Mouse (Mus musculus) 416B (cell line): ENCODE data around the gene Ate1.
A peak's percentile ranks its signal among the peaks of the same experiment; 100 is the strongest.
"Not testable (repeated sequence)": the region's sequence is repeated elsewhere in the genome, so short reads cannot be mapped to it uniquely, and the experiment has no call there.

Experiments
- DNase-seq: peaks from one replicate; pipeline ENCODE4 v3.0.0; 2011; ENCODE audit warnings: low read depth

Ate1 gene

DNA sequence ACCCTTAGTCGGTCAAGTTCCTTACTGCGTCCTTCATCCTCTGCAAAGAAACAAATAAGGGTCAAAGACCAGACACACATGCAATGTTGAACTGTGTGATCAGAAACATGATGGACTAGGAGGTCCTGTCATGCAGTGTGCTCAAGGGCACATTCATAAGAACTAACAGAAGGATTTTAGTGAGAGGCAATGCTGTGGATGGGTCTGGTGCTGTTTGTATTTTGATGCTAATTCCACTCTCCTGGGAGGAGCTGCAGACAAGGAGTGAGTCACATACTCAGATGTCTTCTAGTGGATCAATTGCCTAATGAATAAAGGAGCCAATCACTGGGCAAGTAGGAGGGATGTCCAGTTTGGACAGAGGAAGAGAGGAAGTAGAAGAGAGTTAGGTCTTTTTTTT, 125.5 kb downstream of the Ate1 start:
- peak; percentile 12 for DNase-seq

DNA sequence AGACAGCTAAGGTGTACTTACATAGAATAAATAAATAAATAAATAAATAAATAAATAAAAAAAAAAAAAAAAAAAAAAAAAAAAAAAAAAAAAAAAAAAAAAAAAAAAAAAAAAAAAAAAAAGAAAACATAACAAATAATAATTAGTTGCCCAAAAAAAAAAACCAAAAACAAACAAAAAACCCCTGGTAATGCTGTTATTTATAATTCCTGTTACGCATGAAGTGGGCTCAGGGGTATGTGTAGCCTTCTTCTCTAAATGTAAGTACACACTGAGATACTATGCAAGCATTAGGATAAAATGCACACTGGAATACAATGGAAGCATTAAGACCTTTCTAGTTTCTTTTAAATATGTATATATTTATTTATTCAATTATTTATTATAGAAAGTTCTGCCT, 130.1 kb downstream of the Ate1 start:
- not testable (repeated sequence) for DNase-seq

DNA sequence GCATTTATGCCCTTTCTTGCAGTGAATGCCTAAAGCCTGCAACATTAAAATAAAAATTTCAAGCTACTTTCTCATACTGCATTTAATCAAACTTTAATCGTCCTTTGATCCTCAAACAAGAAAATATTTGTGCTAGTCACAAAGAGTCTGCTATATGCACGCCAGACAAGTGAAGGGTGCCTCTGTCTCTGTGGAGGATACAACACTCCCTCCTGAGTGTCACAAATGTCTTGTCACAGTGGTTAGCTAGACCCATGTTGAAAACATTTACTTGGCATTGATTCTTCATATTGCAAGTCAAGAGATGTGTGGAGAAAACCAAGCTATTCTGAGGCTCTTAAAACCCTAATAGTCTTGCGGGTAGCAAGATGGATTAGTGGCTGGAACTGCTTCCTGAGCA, 133.9 kb downstream of the Ate1 start:
- DNase-seq: no peak

DNA sequence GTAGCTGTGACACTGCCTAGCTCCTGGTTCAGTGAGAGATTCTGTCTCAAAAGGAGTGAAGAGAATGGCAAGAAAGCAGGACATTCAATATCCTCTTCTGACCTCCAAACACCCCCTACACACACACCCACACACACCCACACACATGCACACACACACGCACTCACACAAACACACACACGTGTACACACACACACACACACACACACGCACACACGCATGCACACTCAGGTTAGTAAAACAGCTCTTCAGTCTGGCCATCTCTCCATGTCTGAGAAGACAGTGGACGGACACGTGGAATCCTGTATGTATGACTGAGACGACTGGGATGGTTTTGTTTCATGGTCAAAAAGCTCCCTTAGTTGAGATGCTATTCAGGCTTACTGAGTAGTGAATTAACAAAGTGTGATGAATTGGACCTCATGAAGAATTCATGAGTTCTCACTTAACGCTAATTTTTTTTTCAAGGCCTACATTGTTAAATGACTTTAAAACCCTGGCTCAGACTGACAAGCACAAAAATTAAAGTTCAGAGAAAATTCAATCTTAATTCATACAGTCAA, 134.4 kb downstream of the Ate1 start:
- no peak for DNase-seq

DNA sequence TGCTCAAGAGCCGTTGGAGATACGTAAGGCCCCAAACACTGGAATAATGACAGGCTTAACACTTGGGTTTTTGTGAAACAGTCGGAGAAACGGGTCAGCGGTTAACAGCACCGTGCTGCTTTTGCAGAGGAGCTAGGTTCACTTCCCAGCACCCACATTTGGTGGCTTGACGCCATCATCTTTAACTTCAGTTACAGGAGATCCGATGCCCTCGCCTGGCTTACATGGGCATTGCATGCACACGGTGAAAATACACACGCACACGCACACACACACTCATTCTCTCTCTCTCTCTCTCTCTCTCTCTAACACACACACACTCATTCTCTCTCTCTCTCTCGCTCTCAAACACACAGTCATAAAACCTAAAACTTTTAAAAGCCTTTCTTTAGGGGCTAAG, 138.0 kb downstream of the Ate1 start:
- no peak for DNase-seq

DNA sequence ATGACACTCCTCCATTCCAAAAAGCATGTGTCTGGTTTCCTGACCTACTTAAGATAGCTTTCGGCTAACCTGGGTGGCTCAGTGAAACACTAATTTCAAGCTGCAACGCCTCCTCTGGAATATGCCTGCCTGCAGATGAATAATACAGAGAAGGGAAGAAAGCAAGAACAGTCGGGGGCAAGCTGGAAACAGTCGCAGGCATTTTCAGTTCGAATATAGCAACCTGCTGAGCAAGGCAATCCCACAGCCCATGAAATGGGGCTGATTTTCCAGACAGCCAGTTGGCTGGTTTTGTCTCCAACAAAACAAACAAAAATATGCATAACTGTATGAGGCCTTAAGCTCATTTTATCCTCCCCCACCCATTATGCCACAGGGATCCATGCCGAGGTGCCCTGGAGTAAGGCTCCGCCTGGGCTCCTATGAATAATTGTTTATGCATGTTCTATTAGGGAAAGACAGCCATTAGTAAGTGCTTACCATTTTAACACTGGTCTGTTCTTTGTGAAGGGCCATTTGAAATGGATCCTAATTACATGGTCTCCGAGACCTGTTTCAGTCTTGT, 138.7 kb downstream of the Ate1 start:
- no peak for DNase-seq

DNA sequence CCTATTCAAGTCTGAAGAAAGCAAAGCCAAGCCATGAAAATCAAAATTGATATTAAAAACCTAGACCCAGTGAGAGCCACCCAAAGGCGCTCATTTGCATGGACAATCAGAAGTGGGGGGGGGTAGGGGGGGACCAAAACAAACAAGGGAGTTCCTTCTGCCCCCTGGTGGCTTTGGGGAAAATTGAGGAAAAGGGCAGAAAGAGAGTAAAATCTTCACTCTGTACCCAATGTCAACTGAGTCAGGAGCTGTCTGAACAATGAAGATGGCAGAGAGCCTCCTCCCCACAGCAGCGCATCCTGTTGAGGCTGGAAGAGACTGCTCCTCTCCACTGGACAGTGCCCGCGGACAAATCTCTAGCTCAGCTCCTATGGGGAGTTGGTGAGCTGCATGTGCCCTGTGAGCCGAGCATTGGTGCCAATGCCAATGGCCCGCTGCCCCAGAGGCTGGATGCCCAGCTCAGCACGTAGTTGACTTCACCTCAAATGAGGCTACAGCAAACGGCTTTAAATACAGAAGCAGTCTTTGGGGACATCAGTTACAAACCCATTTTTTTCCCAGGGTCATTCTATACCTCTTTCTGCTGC, 139.3 kb downstream of the Ate1 start:
- no peak for DNase-seq

DNA sequence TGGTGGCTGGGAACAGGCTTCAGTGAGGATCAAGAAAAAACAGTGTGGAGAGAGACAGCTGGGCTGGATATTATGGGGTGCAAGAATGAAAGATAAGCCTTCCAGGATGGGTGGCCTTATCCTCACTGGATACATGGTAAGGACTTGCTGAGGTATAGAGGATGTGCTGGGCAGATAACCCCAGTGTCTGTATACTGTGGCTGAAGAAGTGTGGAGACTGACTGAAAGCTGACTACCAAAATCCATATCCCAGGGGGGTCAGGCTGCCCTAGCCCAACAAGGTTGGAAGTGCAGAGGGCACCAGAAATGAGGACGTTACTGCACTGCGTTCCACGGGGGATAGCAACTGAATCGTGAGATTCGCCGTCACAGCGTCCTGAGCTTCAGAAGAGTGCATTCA, 139.8 kb downstream of the Ate1 start:
- DNase-seq: no peak

DNA sequence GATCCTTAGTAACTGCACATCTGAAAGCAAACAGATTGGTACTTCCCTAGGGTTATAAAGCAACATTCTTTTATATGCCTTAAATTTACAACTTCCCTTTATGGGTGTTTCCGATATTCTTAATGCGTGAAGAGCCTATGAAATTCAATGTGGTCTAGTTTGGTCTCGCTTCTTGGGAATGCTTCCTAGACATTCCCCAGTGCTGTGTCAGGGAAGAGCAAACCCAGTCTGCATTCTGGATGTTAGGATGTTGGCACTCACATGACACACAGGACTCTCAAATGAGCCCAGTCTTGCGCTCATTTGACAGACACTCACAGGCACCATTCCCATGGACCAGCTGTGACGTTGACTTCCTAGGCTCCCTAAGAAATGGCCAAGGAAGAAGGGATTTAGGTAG, 140.3 kb downstream of the Ate1 start:
- no peak for DNase-seq

DNA sequence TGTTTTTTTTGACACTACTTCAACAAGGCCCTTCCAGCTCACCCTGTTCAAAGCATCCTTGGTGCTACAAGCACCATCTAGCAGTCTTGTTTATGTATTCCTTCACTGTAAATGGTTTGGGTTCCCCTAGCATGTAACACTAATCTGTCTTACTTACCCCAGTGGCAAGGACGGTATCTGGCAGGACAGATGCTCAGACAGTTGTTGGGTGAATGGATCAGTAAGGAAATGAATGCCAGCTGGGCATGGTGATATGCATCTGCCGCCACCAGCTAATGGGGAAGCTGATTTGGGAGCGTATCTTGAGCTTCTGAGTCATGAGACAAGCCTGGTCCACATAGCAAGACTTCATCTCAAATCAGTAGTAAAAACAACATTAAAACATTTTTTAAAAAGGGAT, 141.9 kb downstream of the Ate1 start:
- DNase-seq: peak; percentile 64

DNA sequence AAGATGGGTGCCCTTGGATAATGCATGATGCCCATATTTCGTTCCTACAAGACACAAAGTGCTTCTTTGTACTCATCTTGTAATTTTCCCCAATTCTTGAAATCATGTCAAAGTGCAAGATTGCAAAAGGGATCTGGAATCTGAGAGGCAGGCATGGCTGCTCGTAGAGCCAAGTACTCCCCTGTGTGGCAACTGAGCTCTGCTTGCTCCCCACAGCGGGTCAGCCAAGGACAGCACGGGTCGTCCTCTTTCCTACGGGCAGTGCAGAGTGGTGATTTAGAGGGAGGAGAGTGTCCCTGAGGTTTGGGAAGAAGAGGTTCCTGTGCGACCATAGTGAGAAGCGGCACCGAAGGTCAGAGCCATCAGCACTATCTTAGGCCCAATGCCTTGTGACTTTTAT, 145.9 kb downstream of the Ate1 start:
- no peak for DNase-seq

DNA sequence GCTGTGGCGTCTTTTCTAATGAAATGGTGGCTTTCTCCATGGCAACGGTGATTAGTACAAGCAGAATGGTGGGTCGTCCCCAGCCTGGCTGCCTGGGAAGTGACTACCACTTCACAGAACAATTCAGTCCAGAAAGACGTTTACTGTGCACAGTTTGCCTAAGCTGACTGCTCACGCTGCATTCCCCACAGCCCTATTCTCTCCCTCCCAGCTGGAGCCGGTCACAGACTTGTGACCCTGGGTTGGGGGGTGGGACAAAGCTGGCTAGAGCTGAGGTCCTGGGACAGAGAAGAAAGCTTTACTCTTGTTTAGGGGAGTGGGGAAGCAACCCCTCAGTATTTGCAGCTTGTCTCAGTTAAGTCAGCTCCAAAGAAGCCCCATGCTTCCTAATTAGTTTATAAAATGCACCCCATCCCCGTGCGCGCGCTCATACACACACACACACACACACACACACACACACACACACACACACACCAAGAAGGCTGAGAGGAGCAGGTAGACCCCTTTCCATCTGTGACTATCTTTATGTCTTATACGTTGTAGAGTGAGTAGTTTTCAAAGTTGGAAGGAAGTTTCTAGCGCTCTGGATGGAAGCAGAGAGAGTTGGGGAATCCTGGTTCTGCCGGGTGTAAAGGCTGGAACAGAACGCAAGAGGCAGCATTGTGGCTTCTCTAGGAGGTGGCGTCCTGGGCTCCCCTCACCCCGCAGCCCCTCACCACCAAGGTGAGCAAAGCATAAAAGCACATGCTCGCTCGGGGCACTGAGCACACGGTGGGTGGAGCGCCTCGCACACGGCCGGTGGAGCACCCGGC, 151.1 kb downstream of the Ate1 start:
- DNase-seq: no peak

DNA sequence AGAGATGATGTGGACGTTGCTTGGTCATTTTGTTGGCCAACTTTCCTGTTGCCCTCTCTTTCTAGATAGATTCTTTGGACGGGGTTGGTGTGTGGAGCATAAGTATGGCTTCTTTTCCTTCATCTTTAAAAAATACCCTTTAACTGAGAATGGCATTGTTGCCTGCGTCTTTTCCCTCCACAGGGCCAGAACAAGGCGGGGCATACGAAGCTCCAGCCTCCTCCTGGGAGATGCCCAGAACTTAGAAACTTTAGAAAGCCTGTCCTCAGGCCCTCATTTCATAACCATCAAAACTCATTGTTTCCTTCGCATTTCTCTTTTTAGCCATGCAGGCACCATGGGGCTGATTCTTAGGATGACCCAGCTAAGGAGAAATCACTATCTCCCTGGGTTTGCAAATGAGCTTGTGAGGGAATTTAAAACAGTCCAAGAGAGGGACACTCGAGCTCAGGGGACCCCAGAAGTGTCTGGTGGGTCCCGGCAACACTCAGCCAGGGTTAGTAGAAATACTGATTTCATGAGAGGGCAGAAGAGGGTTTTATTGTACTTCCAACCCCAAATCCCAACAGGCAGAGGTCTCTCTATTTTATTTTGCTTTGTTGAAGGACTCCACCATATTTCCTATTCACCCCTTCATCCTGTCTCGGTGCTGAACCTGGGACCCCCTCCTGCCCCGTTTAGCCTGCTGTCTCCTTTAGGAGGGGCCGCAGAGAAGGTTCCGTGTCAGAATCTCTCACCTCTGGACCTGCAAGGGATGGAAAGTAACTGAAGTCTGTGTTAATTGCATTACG, 151.9 kb downstream of the Ate1 start:
- no peak for DNase-seq

DNA sequence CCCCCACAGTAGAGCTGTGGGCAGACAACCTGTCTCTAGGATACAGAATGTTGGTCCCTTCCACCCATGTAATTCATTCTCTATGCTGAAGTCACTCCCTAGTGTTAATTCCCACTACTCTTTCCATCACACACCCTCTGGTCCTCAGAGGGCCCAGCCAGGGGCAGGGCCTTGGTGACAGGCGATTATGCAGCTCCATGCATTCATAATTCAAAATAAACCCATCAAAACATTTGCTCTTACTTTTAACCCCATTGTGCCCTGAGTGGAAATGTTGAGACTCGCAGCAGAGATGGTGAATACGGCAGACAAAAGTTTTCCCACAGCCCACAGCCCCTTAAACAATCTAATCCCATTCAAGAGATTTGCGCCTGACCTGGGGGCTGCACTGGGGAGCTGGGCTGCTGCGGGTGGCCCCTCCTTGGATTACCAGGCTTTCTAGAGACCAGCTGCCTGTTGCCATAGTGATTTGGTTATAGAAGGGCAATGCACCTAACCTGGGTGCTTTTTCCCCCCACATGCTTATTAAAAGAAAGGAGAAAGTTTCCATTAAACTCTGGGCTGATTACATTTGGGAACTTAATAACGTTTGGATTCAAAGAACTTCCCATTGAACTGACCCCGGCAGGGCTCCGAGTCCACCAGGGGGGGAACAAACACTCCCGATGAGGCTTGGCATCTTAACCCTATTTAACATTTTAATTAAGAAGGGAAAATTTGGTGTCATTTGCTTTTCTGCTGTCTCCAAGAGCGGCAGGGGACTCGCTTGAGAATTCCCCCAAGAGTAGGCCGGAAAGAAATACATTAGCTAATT, 152.7 kb downstream of the Ate1 start:
- no peak for DNase-seq

DNA sequence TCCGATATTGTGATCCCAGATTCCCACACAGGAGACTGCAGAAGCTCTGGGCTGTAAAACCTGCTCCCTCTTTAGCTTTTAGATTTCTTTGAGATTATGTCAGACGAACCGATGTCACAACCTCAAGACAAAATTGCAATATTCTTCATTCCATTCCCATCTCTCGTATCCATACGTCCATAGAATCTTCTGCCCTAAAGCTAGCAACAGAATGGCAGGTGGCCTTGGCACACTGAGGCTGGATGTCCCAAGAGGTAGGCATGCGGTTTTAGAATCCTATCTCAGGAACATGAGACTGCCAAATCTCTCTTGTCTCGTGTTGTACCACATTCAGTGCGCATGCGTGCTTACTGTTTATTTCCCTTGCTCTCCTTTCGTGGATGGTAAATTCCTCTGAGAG, 154.5 kb downstream of the Ate1 start:
- DNase-seq: no peak
